Mouse (Mus musculus) heart, postnatal 0 days (tissue): ENCODE data around the gene Acot12. TPM values are rescaled to one million over a fixed set of nuclear protein-coding genes. Genes with fewer than 3 reads are reported as not detected.
A peak's percentile ranks its signal among the peaks of the same experiment; 100 is the strongest.

Experiments used
- ATAC-seq: fragments of 200-750 bp; cut with Nextera tagmentation; 2 replicates; pipeline ENCODE4 v1.8.0; 2017; ENCODE audit warnings: low read depth, moderate number of reproducible peaks, moderate library complexity; ENCODE audit not compliant: insufficient read depth
- DNase-seq: peaks from one replicate; pipeline ENCODE4 v3.0.0-alpha.2; 2016; ENCODE audit warnings: low spot score
- H3K27ac ChIP-seq: fragments of 300-500 bp; sonication (generic); 2 replicates; pipeline ENCODE4 v1.5.1; 2014; ENCODE audit warnings: low read depth, mild to moderate bottlenecking
- H3K27me3 ChIP-seq: fragments of 300-500 bp; sonication (generic); 2 replicates; pipeline ENCODE4 v1.6.1; 2014; ENCODE audit warnings: low read length, mixed read lengths; ENCODE audit not compliant: control insufficient read depth, insufficient read depth
- H3K36me3 ChIP-seq: fragments of 300-500 bp; sonication (generic); replicated peaks from 2 replicates; pipeline ENCODE4 v1.6.1; 2014; ENCODE audit warnings: low read length, mixed read lengths; ENCODE audit not compliant: control insufficient read depth, insufficient read depth
- H3K4me1 ChIP-seq: fragments of 300-500 bp; sonication (generic); 2 replicates; pipeline ENCODE4 v1.6.1; 2014; ENCODE audit warnings: antibody characterized with exemption; ENCODE audit not compliant: control insufficient read depth, insufficient read depth
- H3K4me2 ChIP-seq: fragments of 300-500 bp; sonication (generic); 2 replicates; pipeline ENCODE4 v1.6.1; 2014; ENCODE audit warnings: low read depth, mild to moderate bottlenecking, low read length, moderate library complexity
- H3K4me3 ChIP-seq: fragments of 300-500 bp; sonication (generic); 2 replicates; pipeline ENCODE4 v1.5.1; 2014; ENCODE audit warnings: low read depth, low read length
- H3K9ac ChIP-seq: fragments of 300-500 bp; sonication (generic); replicated peaks from 2 replicates; pipeline ENCODE4 v1.6.1; 2014; ENCODE audit warnings: low read depth, low read length, mixed read lengths
- H3K9me3 ChIP-seq: fragments of 300-500 bp; sonication (generic); replicated peaks from 2 replicates; pipeline ENCODE4 v1.6.1; 2016; ENCODE audit warnings: low read length; ENCODE audit not compliant: control insufficient read depth
- CTCF ChIP-seq: IDR thresholded peaks from 2 replicates; pipeline ENCODE4 v1.5.1; 2016; ENCODE audit warnings: antibody characterized with exemption, control low read depth, low read depth
- EP300 ChIP-seq: IDR thresholded peaks from 2 replicates; pipeline ENCODE4 v1.6.1; 2016; ENCODE audit warnings: antibody characterized with exemption, low read depth
- WGBS: fragments of 180-500 bp; shearing (Covaris S2); extraction: QIAGEN DNeasy Blood & Tissue Kit; methylation state at CpG from one replicate; pipeline ENCODE4 v1.1.7; 2014; 5-methylcytosine and 5-hydroxymethylcytosine counted together
- polyA plus RNA-seq: library from polyadenylated mRNA; unstranded; fragments of >200 nt; fragmentation: Nextera tagmentation; extraction: Ambion mirVana; gene quantifications from 2 replicates; pipeline ENCODE4 v1.2.1, GENCODE M21; 2015
- total RNA-seq: library from RNA; depleted of rRNA; stranded (reverse); fragments of >200 nt; gene quantifications from 2 replicates; pipeline ENCODE4 v1.2.3, GENCODE M21; 2014; ENCODE audit warnings: low replicate concordance; rRNA removed

The Acot12 gene
- 0.11 TPM in 1 of 2 replicates, not detected in the other for total RNA-seq
- not detected in 2 replicates for polyA plus RNA-seq

- 8% methylated on average over 44 of the region's 45 CpGs for WGBS
- Histone ChIP-seq H3K4me1 (no peaks in the 10 kb centered on the region), H3K4me3 (peak within 1 kb of the TSS; percentile 45), H3K4me2 (peak within 1 kb of the TSS; percentile 79), H3K27ac (no peak within 1 kb of the TSS), H3K9me3 (no peaks in the 10 kb centered on the region), H3K36me3 (no peaks in the 10 kb centered on the region), H3K9ac (peak within 1 kb of the TSS; percentile 42; the same call in 1 of the 2 replicates), H3K27me3 (peaks cover 12% of the 10 kb centered on the region; the same call in 1 of the 2 replicates)
- ATAC-seq: peak; percentile 49; the same call in 1 of the 2 replicates
- peak; percentile 20 for DNase-seq
- TF ChIP-seq EP300 (no peak), CTCF (no peak)
These were observed at the start of gene Acot12 for GRCm38 (mm10) chr13:91741280-91742047. Gene Acot12 (plus strand): TSS chr13:91741512.

- Histone ChIP-seq H3K27ac (0 out of 2 replicates have a peak overlapping the region, but pooled peaks have one; percentile 2), H3K9me3 (no peaks in the 10 kb centered on the region), H3K36me3 (peaks cover 3% of the 10 kb centered on the region; the same call in 1 of the 2 replicates), H3K4me3 (no peak overlapping the region), H3K4me2 (no peak overlapping the region), H3K4me1 (peaks cover 18% of the 10 kb centered on the region; the same call in 1 of the 2 replicates), H3K9ac (no peak overlapping the region), H3K27me3 (no peaks in the 10 kb centered on the region)
- DNase-seq (no peak), ATAC-seq (no peak)
- TF ChIP-seq EP300: no peak
- TF ChIP-seq CTCF: no peak
- 54% methylated on average over 7 of the region's 7 CpGs for WGBS
These were observed 47.7 kb upstream of the Acot12 start for GRCm38 (mm10) chr13:91693615-91694014.

DNA sequence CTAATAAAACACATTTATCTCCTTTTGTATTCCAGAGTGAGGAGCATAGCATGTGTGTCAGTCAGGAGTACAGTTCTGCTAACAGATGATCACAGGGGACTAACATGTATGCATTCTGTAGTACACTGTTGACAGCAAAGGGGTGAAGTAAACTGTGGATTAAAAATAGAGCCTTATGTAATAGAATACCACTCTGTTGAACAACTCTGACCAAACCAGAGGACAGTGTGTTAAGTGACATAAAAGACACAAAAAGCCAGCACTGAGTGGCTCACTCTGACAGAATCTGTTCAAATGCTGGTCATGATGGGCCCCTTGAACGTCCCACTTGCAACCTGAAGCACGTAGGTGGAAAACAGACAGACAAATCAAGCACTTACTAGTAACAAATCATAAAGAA is 45.9 kb upstream of the Acot12 start:
- 41% methylated on average over 2 of the region's 2 CpGs for WGBS
- Histone ChIP-seq H3K36me3 (peaks cover 4% of the 10 kb centered on the region), H3K4me2 (no peak overlapping the region), H3K27me3 (no peaks in the 10 kb centered on the region), H3K4me1 (peaks cover 18% of the 10 kb centered on the region; the same call in 1 of the 2 replicates), H3K9me3 (no peaks in the 10 kb centered on the region), H3K4me3 (no peak overlapping the region), H3K9ac (no peak overlapping the region), H3K27ac (peak overlapping the region; percentile 73)
- ATAC-seq: peak; percentile 81
- no peak for DNase-seq
- TF ChIP-seq EP300: no peak
- no peak for TF ChIP-seq CTCF

DNA sequence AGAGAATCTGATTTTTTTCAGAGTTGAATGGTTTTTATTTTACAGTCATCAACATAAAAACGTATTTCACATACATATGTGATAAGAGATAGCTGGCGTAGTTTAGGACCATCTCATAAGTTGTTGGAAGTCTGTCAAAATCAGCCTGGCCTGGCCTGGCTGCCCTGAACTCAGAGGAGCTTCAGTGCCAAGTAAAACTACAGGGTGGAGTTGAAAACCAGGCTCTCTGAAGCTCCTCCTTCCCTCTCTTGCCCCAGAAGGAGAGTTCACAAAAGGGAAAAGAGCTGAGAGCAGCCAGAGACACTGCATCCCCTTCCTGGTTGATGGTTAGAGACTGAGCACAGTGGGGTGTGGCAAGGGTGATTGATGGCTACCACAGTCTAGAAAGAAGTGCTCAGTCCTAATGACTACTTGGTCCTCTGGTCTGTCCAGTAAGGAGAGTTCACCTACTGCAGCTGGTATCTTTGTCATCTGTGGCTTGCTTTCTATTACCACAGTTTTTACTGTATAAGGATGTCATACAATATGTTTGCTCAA is 45.1 kb upstream of the Acot12 start:
- peaks cover 9% of the 10 kb centered on the region for H3K36me3 ChIP-seq
- no peak overlapping the region for H3K4me3 ChIP-seq
- no peaks in the 10 kb centered on the region for H3K27me3 ChIP-seq
- no peak overlapping the region for H3K9ac ChIP-seq
- TF ChIP-seq EP300 (no peak), CTCF (no peak)
- WGBS: 26% methylated on average over 2 of the region's 2 CpGs
- DNase-seq (peak; percentile 60), ATAC-seq (peak; percentile 53; the same call in 1 of the 2 replicates)
- H3K4me2 ChIP-seq: no peak overlapping the region
- peaks cover 18% of the 10 kb centered on the region; the same call in 1 of the 2 replicates for H3K4me1 ChIP-seq
- H3K27ac ChIP-seq: peak overlapping the region; percentile 73
- H3K9me3 ChIP-seq: no peaks in the 10 kb centered on the region

DNA sequence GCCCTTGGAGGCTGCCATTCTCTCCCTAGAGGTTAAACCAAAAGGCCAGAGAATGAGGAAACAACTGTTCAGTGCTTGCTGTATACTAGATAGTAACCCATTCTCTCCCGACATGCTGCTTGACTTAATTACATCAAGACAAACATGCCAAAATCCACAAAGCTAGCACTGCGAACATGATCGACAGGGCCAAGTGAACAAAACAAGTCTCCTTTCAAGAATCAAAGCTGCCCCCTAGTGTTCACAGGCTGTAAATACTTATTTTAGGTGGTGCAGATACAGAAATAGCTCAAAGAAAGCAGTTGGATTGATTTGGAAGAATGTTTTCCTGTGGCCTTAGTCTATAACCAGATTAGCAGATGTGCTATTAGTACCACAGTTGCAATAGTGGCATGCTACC is 44.3 kb upstream of the Acot12 start:
- 42% methylated on average over 3 of the region's 3 CpGs for WGBS
- ATAC-seq (no peak), DNase-seq (peak; percentile 41)
- TF ChIP-seq CTCF (peak; percentile 57), EP300 (no peak)
- H3K4me3 ChIP-seq: no peak overlapping the region
- no peak overlapping the region for H3K9ac ChIP-seq
- peaks cover 18% of the 10 kb centered on the region; the same call in 1 of the 2 replicates for H3K4me1 ChIP-seq
- H3K4me2 ChIP-seq: no peak overlapping the region
- no peaks in the 10 kb centered on the region for H3K27me3 ChIP-seq
- no peaks in the 10 kb centered on the region for H3K9me3 ChIP-seq
- H3K27ac ChIP-seq: no peak overlapping the region; the same call in 1 of the 2 replicates
- peaks cover 16% of the 10 kb centered on the region for H3K36me3 ChIP-seq
